15 mouse cellular contexts compared by ENCODE assay signal in genomic region chr11:22830684-22831083, GRCm38 (mm10). TPM values are rescaled to one million over a fixed set of nuclear protein-coding genes. Genes with fewer than 3 reads are reported as not detected.
A peak's percentile ranks its signal among the peaks of the same experiment; 100 is the strongest.
DNase-seq lines count a peak whose midpoint lies in the region; ATAC-seq and TF ChIP-seq lines count a peak whose summit lies in the region.
"Had no signal": no experiment of that assay in that cellular context is flagged by ENCODE, and none has a peak within 500 bp of the region (broad histone marks: within the 10 kb centered on the region; RNA-seq: fewer than 3 reads in every experiment).

No protein-coding gene starts in this region.

- peaks cover 27% of the 10 kb centered on the region in 2 experiments for H3K4me1 ChIP-seq in ES-E14 (ENCODE audit: control insufficient read depth in 2 of 2, insufficient read depth in 2 of 2, low read length in 2 of 2, poor library complexity in 1 of 2)
- 0 out of 2 replicates have a peak, but pooled peaks cover 2% of the 10 kb centered on the region for H3K4me1 ChIP-seq in intestine, embryonic 15.5 days (replicated peaks)
- H3K4me1 ChIP-seq in stomach, embryonic 15.5 days: no peaks in the 10 kb centered on the region

- peak overlapping the region; percentile 54 for H3K27ac ChIP-seq in layer of hippocampus, adult 2 months
- peak overlapping the region; percentile 92 for H3K27ac ChIP-seq in ES-E14 (ENCODE audit: insufficient read depth, low read depth, low read length, poor library complexity, severe bottlenecking)
- peak overlapping the region; percentile 40; the same call in 1 of the 2 replicates for H3K27ac ChIP-seq in intestine, embryonic 15.5 days
- H3K27ac ChIP-seq in stomach, embryonic 15.5 days: peak overlapping the region; percentile 27; the same call in 1 of the 2 replicates
- H3K27ac ChIP-seq: embryonic facial prominence, embryonic 13.5 days; liver, embryonic 13.5 days had no signal

- ATAC-seq in intestine, embryonic 15.5 days: no peak; the same call in 1 of the 2 replicates
- ATAC-seq in stomach, embryonic 15.5 days (ENCODE audit: insufficient read depth, low FRiP score, low read depth): no peak
- no peak for ATAC-seq in monocyte, adult 5-6 weeks (replicated peaks; ENCODE audit: insufficient number of reproducible peaks, low FRiP score, low TSS enrichment, poor library complexity, severe bottlenecking)

- WGBS in intestine, embryonic 15.5 days: 79% methylated on average over 6 of the region's 6 CpGs
- WGBS in stomach, embryonic 15.5 days: 73% methylated on average over 6 of the region's 6 CpGs

- H3K27me3 ChIP-seq in intestine, embryonic 15.5 days (replicated peaks): no peaks in the 10 kb centered on the region
- no peaks in the 10 kb centered on the region for H3K27me3 ChIP-seq in stomach, embryonic 15.5 days (replicated peaks)
- H3K27me3 ChIP-seq: embryonic facial prominence, embryonic 13.5 days; liver, embryonic 13.5 days; Patski had no signal

- no peaks in the 10 kb centered on the region; the same call in 1 of the 2 replicates for H3K9me3 ChIP-seq in ES-E14 (ENCODE audit: control insufficient read depth, insufficient read depth, low read depth, low read length)
- H3K9me3 ChIP-seq in intestine, embryonic 15.5 days: no peaks in the 10 kb centered on the region
- H3K9me3 ChIP-seq in stomach, embryonic 15.5 days: no peaks in the 10 kb centered on the region
- H3K9me3 ChIP-seq: embryonic facial prominence, embryonic 13.5 days; liver, embryonic 13.5 days had no signal

- H3K4me2 ChIP-seq in intestine, embryonic 15.5 days (replicated peaks): no peak overlapping the region
- no peak overlapping the region for H3K4me2 ChIP-seq in stomach, embryonic 15.5 days
- H3K4me2 ChIP-seq: embryonic facial prominence, embryonic 13.5 days; liver, embryonic 13.5 days had no signal

- peaks cover 11% of the 10 kb centered on the region; the same call in 1 of the 2 replicates for H3K36me3 ChIP-seq in ES-E14 (ENCODE audit: control insufficient read depth, insufficient read depth, low read length, poor library complexity, severe bottlenecking)
- H3K36me3 ChIP-seq in intestine, embryonic 15.5 days: no peaks in the 10 kb centered on the region
- H3K36me3 ChIP-seq in stomach, embryonic 15.5 days: no peaks in the 10 kb centered on the region; the same call in 1 of the 2 replicates

- TF ChIP-seq CTCF in layer of hippocampus, adult 2 months (conservative IDR thresholded peaks at IDR 0.05): no peak

- in situ Hi-C loops in ES-E14 (cut with MboI; ENCODE audit: low sequenced_read_pairs in 2 of 2, unreplicated experiment in 2 of 2): no loop called here

- H3K9ac ChIP-seq in ES-E14 (ENCODE audit: insufficient read depth, low read depth, low read length, poor library complexity, severe bottlenecking): peak overlapping the region; percentile 54
- no peak overlapping the region for H3K9ac ChIP-seq in intestine, embryonic 15.5 days
- no peak overlapping the region for H3K9ac ChIP-seq in stomach, embryonic 15.5 days
- H3K9ac ChIP-seq: embryonic facial prominence, embryonic 13.5 days; liver, embryonic 13.5 days had no signal

- DNase-seq in layer of hippocampus, adult 2 months (ENCODE audit: low spot score in 2 of 2): no peak
- DNase-seq in layer of hippocampus, adult 9-10 months (ENCODE audit: low spot score): no peak
- DNase-seq in ES-E14 (ENCODE audit: low read depth, low spot score): no peak
- DNase-seq in left cerebral cortex, adult 11 months (ENCODE audit: low spot score): no peak
- DNase-seq: cerebellum, adult 11-12 months; kidney, adult 11 months; kidney, postnatal 14 days; liver, embryonic 13.5 days; right cerebral cortex, postnatal 14 days; thymus, adult 2 months had no signal

- H3K4me3 ChIP-seq in layer of hippocampus, adult 2 months: no peak overlapping the region
- peak overlapping the region; percentile 4 to 14; a peak in 3 of 4 replicates for H3K4me3 ChIP-seq in ES-E14 (ENCODE audit: insufficient read depth in 1 of 2, low read depth in 1 of 2, low read length in 2 of 2, poor library complexity in 1 of 2, severe bottlenecking in 1 of 2)
- no peak overlapping the region for H3K4me3 ChIP-seq in intestine, embryonic 15.5 days (replicated peaks)
- no peak overlapping the region for H3K4me3 ChIP-seq in stomach, embryonic 15.5 days (replicated peaks)
- H3K4me3 ChIP-seq: embryonic facial prominence, embryonic 13.5 days; liver, embryonic 13.5 days had no signal

TF ChIP-seq in ES-E14, 5 proteins besides CTCF, POLR2A, EP300 and RAD21:
- TF ChIP-seq MAFK (IDR thresholded peaks at IDR 0.05; ENCODE audit: insufficient read depth, low read depth, low read length): no peak
- no peak for TF ChIP-seq ZC3H11A (IDR thresholded peaks at IDR 0.05; ENCODE audit: borderline replicate concordance, low read depth, low read length)
- no peak for TF ChIP-seq ZNF384 (IDR thresholded peaks at IDR 0.05; ENCODE audit: low read depth, low read length)
- TF ChIP-seq CHD2 (IDR thresholded peaks at IDR 0.05; ENCODE audit: low read depth, low read length): no peak
- TF ChIP-seq HCFC1 (IDR thresholded peaks at IDR 0.05; ENCODE audit: borderline replicate concordance, insufficient read depth, low read length): no peak
TF ChIP-seq in ES-E14: peak in this region for 0.

RNA-seq across cellular contexts. Expression of gene B3gnt2, which starts 30.1 kb away (rescaled TPM):
- total RNA-seq in layer of hippocampus, adult 2 months (2021): 10 to 100 TPM; 12.8 to 18.3 TPM
- 25.7 and 52.9 TPM in 2 replicates for total RNA-seq in ES-E14 (2012; rRNA removed)
- 8.8 and 11.9 TPM in 2 replicates for polyA plus RNA-seq in intestine, embryonic 15.5 days (2015; fragmentation: Nextera tagmentation; extraction: Ambion mirVana)
- 11.8 and 13.6 TPM in 2 replicates for polyA plus RNA-seq in stomach, embryonic 15.5 days (2015; fragmentation: Nextera tagmentation; extraction: Ambion mirVana)
- total RNA-seq in monocyte, adult 5-6 weeks (2017): 3.6 to 30.4 TPM (median 8.5 TPM) in 3 replicates

Comparison
In these comparisons a context has a peak if more than half of its experiments do, and no peak if none do; other contexts are left out.
1. H3K27ac ChIP-seq: peak in every context shown above with its lines; median percentile 92 in ES-E14; 54 in layer of hippocampus, adult 2 months; 40 in intestine, embryonic 15.5 days; 27 in stomach, embryonic 15.5 days.
2. H3K4me3 ChIP-seq: peak in ES-E14 (2 of 2); none in layer of hippocampus, adult 2 months (single experiment), intestine, embryonic 15.5 days (single experiment) and stomach, embryonic 15.5 days (single experiment).